Mouse (Mus musculus) kidney, adult 9 months (tissue): ENCODE data around the gene Trim24.
A peak's percentile ranks its signal among the peaks of the same experiment; 100 is the strongest.
"Not testable (repeated sequence)": the region's sequence is repeated elsewhere in the genome, so short reads cannot be mapped to it uniquely, and the experiment has no call there.

Experiments used
- DNase-seq: peaks from one replicate; pipeline ENCODE4 v3.0.0; 2022

Trim24 gene

DNA sequence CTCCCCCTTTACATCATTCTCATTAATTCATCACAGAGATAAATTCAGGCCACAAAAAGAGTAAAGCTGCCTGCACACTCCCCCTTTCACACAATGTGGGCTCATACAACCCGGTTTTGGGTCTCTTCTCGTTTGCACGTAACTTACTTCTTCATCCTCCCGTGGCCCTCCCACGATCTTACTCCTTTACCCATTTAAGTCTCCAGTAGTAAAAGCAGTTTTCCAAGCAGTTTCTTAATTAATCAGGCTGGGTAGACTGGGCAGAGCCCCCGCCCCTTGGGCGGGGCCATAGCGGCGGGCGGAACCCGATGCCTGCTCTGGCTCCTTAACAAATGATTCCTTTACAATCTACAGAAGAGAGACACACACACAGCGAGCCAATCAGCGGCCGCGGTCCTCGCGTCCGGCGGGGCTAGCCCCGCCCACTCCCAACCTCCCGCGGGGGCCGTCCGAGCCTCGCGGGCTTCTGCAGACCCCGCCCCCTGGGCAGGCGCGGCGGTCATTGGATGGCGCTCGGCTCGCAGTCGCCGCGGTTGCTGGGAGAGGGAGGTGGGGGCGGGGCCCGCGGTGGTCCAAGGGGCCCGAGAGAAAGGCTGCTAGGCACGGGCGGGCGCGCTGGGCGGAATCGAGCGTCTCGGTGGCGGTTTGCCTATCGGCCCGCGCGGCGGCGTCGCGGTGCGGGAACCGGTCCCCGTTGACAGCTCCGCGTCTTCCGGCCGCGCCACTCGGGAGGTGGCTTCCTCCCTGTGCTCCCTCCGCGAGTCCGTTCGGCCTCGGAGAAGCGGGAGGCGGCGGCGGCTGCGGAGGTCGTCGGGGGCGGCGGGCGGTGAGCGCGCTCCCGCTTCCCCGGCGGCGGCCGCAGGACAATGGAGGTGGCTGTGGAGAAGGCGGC, at the start of gene Trim24:
TSS of gene Trim24 (plus strand) at position 567 of the 892 bp plus-strand sequence.
- DNase-seq, result peak; percentile 98

DNA sequence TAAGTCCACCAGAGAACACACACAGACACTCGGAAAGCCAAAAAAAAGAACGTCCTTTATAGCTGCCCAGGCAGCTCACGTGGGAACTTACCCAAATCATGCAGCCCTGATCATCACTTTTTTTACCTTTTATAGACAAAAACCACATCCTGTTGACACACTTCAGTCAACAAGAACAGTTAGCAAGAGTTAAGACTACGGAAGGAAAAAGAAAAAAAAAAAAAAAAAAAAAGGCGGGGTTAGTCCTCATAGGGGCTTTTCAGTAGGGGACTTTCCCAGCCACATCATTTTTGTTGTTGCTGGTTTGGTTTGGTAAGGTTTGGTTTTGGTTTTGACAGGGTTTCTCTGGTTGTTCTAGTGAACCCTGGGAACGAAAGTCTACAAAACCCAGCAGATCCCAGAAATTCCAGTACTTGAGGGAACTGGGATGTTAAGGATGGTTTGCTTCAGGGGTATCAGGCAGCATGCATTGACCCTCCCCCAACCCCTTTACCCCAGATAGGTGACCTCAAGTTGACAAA, 49.0 kb upstream of the Trim24 start:
- no peak for DNase-seq

DNA sequence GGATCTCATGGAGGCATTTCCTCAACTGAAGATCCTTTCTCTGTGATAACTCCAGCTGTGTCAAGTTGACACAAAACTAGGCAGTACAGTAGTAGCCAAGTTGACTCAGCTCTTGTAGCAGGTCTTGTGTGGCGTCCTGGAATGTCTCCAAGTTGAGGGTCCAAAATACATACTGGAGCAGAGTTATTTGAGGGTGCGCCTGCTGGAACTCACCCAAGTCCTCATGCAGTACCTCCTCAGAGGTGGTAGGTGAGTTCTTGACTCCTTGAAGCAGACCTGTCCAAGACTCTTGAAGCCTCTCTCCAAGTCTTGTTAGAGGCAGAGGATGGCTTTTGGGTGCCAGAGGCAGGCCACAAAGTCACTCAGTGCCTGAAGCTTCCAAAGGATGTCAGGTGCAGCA, 48.2 kb upstream of the Trim24 start:
- DNase-seq, result peak; percentile 24

DNA sequence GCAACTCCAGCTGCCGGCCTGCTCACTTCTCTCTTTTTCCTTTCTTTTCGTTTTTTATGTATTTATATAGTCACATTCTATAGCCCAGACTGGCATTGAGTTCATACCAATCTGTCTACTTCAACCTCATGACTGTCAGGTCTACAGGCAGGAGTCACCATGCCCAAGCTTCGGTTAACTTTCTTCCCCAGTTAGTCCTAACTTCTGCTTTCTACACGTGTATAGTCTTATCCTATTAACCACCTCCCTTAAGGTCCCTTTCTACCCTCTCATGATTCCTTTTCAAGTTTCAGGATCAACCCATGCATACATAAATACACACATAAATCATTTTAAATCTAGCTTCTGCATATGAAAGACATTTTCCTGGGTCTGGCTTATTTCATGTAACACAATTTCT, 46.9 kb upstream of the Trim24 start:
- no peak for DNase-seq

DNA sequence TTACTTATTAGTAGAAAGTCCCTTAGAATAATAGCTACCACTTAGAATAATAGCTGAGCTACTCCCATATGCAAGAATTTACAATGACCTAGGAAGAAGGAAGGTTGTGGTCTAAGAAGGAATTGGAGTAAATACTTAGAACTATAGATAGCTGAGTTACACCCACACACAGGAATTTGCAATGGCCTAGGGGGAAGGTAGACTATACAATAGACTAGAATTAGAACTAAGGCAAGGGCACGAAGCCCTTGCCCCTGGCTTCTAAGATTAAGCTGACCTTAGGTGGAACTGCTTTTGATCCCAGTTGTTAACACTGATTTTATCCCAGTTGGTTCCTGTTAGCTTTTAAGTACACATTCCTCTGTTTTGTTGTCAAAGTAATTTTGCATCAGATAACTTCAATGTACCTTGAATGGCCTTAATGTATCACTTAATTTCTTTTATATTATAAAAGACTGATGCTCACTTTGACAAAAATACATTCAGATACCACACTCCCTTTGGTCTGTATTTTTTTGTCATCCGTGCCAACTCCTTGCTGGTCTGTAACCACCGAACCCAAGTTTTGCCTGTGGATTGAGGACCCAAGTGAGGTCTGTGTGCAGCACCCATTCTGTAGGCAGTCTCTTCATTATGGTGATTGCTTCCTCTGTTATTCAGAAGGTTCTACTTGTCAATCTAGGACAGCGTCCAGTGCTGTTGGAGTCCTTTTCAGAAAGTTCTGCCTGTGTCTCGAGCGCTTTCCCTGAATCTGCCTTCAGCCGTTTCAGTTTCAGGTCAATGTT, 45.1 kb upstream of the Trim24 start:
- DNase-seq, result not testable (repeated sequence)

DNA sequence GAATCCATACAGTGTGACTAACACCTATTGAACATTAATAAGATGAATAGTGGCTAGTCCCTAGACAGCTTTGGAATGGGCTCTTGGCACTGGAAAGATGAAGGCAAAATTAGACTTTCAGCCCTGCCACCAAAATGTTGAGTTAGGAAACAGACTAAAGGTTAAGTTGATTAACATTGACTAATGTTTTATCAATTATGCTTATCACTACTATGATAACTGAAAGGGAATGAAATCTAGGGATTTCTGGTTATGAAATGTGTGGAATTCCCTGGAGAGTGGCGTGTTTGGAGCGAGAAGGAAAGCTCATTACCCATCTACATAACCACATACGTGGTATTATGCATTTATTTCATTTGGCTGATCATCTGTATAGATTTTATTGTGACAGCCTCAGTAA, 41.7 kb upstream of the Trim24 start:
- no peak for DNase-seq

DNA sequence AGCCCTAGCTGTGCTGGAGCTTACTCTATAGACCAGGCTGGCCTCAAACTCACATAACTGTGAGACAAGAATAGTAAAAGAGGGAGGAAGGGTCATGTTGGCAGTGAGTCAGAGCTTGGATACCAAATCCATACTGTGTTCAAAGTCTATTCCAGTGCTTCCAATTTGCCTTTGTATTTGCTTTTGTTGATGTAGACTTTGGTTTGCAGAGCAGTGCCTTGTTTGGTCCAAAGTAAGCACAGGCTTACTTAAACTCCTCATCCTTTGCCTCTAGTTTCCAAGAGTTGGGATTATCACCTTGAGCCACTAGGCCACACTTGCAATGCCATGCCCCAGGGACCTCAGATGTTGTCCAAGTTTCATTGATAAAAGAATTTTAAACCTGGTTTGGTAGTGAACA, 41.0 kb upstream of the Trim24 start:
- DNase-seq, result no peak

DNA sequence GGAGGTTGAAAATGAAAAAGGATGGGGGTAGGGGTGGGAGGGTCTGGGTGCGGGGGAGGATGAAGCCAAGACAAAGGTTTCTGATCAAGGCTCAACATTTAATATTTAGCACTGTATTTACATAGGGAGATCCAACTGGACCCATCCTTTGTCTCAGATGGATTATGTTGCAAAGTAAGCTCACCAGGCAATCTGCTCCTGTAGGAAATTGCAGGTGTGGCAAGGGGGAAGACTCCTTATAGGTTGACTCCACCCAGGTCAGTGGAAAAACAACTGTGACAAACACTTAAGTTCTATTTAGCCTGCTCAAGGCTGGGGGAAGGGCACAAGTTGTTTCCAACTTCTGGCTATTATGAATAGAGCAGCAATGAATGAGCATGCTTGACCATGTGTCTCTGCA, 36.9 kb upstream of the Trim24 start:
- DNase-seq, result no peak

DNA sequence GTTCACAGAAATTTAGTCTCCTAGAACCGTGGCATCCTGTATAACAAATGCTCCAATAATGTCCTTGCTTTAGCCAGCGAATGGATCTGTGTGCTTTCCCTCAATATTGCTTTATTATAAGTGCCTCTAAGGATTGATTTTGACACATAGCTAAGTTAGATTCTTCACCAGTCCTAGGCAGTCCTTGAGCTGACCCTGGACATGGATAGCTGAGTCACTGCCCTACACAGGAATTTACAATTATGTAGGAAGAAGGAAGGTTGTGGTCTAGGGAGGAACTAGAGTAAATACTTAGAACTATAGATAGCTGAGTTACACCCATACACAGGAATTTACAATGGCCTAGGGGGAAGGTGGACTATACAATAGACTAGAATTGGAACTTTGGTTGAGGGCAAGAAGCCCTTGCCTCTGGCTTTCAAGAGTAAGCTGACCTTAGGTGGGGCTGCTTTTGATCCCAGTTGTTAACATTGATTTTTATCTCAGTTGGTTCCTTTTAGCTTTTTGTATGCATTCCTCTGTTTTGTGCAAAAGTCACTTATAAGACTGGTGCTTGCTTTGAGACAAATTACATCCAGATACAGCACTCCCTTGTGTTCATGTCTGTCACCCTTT, 33.6 kb upstream of the Trim24 start:
- DNase-seq, result not testable (repeated sequence)

DNA sequence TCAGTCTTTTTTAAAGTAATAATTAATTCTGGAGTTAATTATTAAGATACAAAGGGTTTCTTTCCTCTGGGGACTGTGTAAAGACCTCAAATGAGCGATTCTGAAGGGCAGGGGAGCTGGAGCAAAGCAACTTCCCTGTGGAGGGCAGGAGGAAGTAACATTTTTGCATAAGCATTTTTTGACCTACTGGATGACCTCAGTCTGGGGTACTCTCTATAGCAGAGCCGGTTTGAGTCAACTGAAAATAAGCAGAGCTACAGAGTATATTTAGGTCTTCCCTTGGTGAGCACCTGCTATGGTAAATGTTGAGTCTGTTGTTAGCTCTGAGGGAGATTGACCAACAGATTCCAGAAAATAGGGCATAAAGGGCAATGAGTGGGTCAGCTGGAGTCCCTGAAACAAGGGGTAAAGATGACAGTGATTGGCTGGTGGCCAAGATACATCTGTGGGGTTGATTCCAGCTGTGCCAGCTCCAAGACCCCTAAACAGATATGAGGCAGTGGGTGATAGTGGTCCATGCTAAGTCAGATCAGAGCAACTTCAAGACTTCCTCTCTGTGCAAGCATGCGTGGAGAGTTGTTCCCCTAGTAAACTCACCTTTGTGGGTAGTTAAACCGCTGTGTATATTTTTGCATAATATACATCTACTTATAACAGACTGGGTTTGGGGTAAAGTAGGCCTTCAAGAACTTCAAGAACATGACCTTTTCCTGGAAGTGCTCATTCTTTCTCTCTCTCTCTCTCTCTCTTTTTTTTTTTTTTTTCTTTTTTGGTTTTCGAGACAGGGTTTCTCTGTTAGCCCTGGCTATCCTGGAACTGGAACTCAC, 27.6 kb upstream of the Trim24 start:
- peak; percentile 66 for DNase-seq

DNA sequence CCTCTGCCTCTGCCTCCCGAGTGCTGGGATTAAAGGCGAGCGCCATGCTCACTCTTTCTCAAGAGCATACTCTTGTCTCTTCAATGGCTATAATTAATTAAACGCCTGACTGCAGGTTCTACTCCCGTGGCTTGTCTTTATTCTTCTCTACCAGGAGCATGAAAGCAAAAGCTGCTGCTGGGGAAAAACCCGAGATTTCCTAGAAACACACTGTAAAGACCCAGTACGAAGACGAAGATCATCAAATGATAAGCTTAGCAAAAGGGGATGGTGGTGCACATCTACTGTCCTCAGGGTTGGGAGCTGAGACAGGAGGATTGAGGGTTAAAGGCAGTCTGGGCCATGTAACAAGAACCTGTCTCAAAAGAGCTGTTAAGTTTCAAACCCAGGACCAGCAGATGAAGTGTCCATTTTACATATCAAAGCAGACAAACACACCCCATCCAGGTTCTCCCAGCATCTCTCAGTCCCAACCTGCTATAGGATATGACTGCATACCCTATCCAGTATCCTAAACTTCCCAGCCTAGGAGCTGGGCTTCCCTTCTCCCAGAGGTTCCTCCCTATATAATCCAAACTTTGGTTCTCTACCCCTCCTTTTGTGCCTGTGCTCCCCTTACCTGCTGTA, 26.9 kb upstream of the Trim24 start:
- DNase-seq, result no peak

DNA sequence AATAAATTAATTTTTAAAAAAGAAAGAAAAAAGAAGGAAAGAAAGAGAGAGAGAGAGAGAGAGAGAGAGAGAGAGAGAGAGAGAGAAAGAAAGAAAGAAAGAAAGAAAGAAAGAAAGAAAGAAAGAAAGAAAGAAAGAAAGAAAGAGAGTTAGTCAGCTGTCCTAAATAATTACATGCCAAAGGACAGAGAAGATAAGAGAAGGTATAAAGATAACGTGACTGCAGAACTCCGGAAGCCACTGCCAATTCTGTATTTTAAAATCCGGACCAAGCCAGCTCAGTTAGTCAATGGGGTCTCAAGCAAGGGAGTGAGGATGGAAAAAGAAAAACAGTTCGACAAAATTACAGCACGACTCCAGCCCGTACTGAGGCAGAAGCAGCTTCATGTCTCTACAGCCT, 25.7 kb upstream of the Trim24 start:
- DNase-seq, result not testable (repeated sequence)

DNA sequence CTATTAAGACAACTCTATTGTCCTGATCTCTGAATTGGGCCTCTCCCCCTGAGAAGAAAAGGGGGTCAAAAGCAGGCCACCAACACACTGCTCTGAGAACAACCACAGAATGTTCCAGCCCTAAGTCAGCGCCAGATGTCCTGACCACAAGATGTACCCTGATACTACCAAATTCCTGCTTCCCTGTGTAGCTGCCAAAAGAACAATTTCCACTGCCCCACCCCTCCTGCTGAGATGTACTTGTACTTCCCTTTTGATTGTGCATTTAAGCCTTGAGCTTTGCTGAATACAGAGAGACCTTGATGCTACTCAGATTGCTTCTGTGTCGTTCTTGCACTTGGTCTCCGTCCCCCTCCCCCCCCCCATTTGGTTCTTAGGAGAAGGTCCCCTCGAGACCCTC, 23.1 kb upstream of the Trim24 start:
- not testable (repeated sequence) for DNase-seq

DNA sequence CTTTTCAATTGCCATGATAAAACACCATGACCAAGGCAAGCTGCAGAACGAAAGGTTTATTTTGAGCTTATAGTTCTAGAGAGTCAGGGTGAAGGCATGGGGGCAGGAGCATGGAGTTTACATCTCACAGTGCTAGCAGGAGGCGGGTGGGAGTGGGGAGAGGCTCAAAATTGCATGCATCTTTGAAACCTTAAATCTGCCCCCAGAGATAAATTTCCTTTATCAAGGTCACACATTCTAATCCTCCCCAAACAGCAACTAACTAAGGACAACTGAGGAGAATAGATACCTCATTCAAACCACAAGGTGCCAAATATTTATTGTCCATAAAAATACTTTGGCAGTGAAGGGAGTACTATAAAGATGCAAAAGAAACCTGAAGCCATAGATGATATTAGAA, 19.3 kb upstream of the Trim24 start:
- DNase-seq, result no peak

DNA sequence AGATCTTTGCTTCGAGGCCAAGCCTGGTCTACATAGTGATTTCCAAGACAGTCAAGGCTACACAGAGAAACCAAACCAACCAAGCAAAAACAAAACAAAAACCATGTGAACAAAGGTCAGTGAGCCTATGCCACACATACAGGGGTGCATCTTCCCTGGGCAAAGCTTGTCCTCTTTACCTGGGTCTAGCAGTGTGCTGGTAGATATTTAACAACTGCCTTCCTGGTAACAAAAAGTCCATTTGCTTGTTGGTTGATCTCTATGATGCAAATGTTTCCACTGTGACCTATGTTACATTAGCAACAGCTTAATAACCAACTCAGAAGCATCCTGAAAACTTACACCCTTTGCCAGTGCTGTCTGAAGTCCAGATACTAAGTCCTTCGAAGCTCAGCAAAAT, 17.3 kb upstream of the Trim24 start:
- peak; percentile 85 for DNase-seq

DNA sequence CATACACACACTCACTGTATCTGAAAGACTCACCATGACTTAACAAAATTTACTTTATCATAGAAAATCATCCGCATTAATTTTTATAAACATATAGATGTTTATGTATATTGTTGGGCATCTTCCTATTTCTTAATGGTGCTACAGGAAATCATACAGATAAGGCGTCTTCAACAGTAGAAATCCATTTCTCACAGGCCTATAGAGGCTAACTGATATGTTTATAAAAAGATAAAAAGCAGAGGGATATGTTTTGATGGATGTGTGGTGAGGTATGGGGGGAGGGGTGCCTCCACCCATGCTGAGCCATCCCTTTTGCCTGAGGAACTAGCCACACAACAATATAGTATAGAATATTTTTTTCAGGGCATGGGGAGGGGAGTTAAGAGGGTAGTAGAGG, 15.2 kb upstream of the Trim24 start:
- DNase-seq, result no peak

DNA sequence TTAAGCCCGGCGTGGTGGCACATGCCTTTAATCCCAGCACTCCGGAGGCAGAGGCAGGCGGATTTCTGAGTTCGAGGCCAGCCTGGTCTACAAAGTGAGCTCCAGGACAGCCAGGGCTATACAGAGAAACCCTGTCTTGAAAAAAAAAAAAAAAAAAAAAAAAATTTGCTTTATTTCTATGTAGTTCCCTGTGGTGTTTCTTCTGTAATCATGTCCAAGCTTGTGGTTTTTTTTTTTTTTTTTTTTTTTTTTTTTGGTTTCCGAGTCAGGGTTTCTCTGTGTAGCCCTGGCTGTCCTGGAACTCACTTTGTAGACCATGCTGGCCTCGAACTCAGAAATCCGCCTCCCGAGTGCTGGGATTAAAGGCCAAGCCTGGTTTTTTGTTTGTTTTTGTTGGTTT, 14.3 kb upstream of the Trim24 start:
- not testable (repeated sequence) for DNase-seq

DNA sequence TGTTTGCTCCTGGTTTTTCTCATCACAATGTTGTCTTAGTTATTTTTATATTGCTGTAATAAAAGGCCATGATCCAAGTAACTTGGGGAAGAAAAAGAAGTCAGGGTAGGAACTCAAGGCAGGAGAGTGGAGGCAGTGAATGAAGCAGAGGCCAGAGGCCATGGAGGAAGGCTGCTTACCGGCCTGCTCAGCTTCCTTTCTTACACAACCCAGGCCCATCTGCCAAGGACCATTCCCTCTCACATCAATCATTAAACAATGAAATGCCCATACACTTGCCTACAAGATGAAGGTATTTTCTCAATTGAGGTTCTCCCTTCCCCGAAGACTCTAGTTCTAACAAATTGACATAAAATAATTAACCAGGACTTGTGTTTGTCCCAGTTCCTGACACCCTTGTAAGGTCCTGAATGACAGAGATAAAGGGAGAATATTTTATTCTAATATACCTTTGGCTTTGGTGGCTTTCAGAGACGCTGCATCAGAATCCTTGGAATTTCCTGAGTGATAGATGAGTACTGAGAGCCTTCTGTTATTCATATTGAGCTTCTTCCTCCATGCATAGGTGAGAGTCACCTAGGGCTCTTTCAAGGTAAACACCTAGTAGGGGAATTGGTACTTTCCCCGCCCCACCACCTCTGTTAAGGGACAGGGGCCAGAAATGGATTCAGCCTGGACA, 13.3 kb upstream of the Trim24 start:
- DNase-seq, result no peak

DNA sequence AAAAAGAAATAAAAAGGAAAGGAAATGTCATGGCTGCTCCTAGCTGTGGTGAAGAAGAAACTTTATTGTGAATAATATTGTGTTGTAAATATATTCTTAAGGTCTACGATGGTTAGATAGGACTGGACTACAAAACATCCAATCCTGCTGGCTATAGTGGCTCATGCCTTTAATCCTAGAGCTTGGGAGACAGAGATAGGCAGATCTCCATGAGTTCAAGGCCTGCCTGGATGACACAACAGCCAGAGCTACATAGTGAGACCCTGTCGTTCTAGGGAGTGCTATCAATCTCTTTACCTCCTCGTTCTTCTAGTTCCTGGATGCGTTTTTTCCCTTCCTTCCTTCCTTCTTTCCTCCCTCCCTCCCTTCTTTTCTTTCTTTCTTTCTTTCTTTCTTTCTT, 12.5 kb upstream of the Trim24 start:
- no peak for DNase-seq

DNA sequence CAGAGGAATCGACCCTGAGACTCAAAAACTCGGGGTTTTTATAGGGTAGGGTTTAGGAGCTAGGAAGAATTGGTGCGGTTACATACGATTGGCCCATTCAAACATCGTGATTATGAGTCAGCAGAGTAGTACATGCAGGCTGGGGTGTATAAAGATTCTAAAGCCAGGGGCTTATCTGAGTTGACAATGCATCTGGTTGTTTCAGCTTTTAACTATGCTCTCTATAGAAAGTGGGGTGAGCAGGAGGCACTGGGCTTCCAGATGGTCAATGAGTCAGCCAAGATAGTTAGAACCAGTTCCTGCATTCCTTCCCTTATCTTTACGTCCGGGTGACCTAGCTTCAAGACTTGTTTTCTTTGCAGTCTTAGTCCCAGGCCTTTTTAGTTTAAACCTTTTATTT, 7.7 kb upstream of the Trim24 start:
- no peak for DNase-seq

DNA sequence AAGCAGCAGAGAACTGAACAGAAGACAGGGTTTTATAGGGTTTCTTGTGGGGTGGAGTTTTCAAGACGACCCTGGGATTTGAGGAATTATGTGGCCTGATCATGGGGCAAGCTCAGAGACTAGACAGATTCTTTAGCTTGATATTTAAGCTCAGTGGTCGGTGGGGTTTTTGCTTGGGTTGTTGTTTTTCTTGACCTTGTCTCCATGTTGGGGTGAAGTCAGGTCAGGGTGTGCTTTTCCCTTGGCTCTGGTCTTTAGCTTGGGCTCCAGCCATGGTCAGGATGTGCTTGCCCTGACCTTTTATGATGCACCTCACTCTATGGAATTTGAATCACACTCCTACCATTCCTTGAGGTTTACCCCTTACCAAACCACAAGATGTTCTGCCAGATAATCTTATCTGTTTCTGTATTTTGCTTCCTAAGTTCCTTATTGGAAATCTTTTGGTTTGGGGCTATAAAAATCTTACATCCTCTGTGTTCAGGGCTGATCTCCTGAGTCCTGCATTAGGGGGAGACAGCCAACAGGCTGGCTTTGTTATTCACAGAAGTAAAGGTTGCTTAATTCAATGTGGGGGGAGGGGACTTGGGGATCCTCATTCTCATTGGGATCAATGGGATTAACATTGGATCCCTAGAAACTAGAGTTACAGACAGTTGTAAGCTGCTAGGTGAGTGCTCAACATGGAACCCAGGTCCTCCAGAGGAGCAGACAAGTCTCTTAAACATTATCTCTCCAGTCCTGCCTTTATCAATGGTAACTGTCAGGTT, 6.5 kb upstream of the Trim24 start:
- DNase-seq, result no peak
